Mouse (Mus musculus) midbrain, embryonic 15.5 days (tissue): ENCODE data around the gene Rai1. TPM values are rescaled to one million over a fixed set of nuclear protein-coding genes. Genes with fewer than 3 reads are reported as not detected.

Experiments used
- ATAC-seq: fragments of 200-750 bp; cut with Nextera tagmentation; replicated peaks from 2 replicates; pipeline ENCODE4 v1.8.0; 2017; ENCODE audit warnings: moderate TSS enrichment
- H3K27ac ChIP-seq: fragments of 300-500 bp; sonication (generic); 2 replicates; pipeline ENCODE4 v1.5.1; 2015; ENCODE audit warnings: mild to moderate bottlenecking, inconsistent platforms
- H3K27me3 ChIP-seq: fragments of 300-500 bp; sonication (generic); replicated peaks from 2 replicates; pipeline ENCODE4 v1.6.1; 2015; ENCODE audit warnings: inconsistent platforms
- H3K36me3 ChIP-seq: fragments of 300-500 bp; sonication (generic); replicated peaks from 2 replicates; pipeline ENCODE4 v1.6.1; 2015; ENCODE audit warnings: inconsistent platforms
- H3K4me1 ChIP-seq: fragments of 300-500 bp; sonication (generic); 2 replicates; pipeline ENCODE4 v1.6.1; 2015; ENCODE audit warnings: inconsistent platforms
- H3K4me2 ChIP-seq: fragments of 300-500 bp; sonication (generic); 2 replicates; pipeline ENCODE4 v1.6.1; 2015; ENCODE audit warnings: inconsistent platforms, mild to moderate bottlenecking, moderate library complexity
- H3K4me3 ChIP-seq: fragments of 300-500 bp; sonication (generic); 2 replicates; pipeline ENCODE4 v1.5.1; 2015; ENCODE audit warnings: mild to moderate bottlenecking, inconsistent platforms
- H3K9ac ChIP-seq: fragments of 300-500 bp; sonication (generic); 2 replicates; pipeline ENCODE4 v1.6.1; 2015; ENCODE audit warnings: mild to moderate bottlenecking, inconsistent platforms
- H3K9me3 ChIP-seq: fragments of 300-500 bp; sonication (generic); 2 replicates; pipeline ENCODE4 v1.6.1; 2016; ENCODE audit warnings: inconsistent platforms
- WGBS: fragments of 180-500 bp; shearing (Covaris S2); methylation state at CpG from one replicate; pipeline ENCODE4 v1.1.7; 2015; ENCODE audit warnings: mixed read lengths; 5-methylcytosine and 5-hydroxymethylcytosine counted together
- polyA plus RNA-seq: library from polyadenylated mRNA; unstranded; fragments of >200 nt; fragmentation: Nextera tagmentation; extraction: Ambion mirVana; gene quantifications from 2 replicates; pipeline ENCODE4 v1.2.1, GENCODE M21; 2015

The Rai1 gene
- polyA plus RNA-seq, 1 experiment from 2014 or later: 34.7 TPM

GRCm38 (mm10) chr11:60178005-60178404, 73.2 kb downstream of the Rai1 start:
- Histone ChIP-seq H3K9me3 (no peaks in the 10 kb centered on the region), H3K27ac (peak overlapping the region; percentile 95), H3K27me3 (no peaks in the 10 kb centered on the region), H3K9ac (peak overlapping the region; percentile 78), H3K36me3 (no peaks in the 10 kb centered on the region), H3K4me1 (peaks cover 71% of the 10 kb centered on the region), H3K4me3 (peak overlapping the region; percentile 67), H3K4me2 (peak overlapping the region; percentile 70)
- 45% methylated on average over 6 of the region's 6 CpGs for WGBS
- ATAC-seq: no peak

DNA sequence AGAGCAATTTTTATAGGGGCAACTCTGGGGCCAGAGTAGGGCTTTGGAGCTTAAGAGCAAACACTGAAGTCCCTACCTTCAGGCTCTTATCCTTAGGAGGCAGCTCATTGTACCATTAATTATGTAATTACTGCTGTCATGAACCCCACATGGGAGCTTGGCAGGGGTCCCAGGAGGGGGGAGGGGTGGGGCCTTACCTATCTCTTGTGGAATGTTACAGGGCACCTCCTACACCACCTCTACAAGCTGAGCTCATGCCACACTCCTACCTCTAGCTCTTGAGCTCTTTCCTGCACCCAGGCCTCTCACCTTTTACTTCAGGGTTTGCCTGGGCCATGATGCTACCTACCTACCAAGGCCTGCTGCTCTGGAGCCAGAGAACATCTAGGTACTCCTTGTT, 73.7 kb downstream of the Rai1 start:
- peak overlapping the region; percentile 95; the same call in 1 of the 2 replicates for H3K27ac ChIP-seq
- H3K9me3 ChIP-seq: no peaks in the 10 kb centered on the region
- H3K36me3 ChIP-seq: no peaks in the 10 kb centered on the region
- H3K27me3 ChIP-seq: no peaks in the 10 kb centered on the region
- H3K4me1 ChIP-seq: peaks cover 75% of the 10 kb centered on the region
- H3K9ac ChIP-seq: 0 out of 2 replicates have a peak overlapping the region, but pooled peaks have one; percentile 78
- H3K4me2 ChIP-seq: 0 out of 2 replicates have a peak overlapping the region, but pooled peaks have one; percentile 70
- no peak overlapping the region for H3K4me3 ChIP-seq
- ATAC-seq: no peak

GRCm38 (mm10) chr11:60182116-60182670, 77.4 kb downstream of the Rai1 start:
- Histone ChIP-seq H3K27me3 (no peaks in the 10 kb centered on the region), H3K9me3 (no peaks in the 10 kb centered on the region), H3K4me2 (0 out of 2 replicates have a peak overlapping the region, but pooled peaks have one; percentile 5), H3K27ac (peak overlapping the region; percentile 82), H3K4me1 (peaks cover 85% of the 10 kb centered on the region), H3K9ac (peak overlapping the region; percentile 15; the same call in 1 of the 2 replicates), H3K4me3 (no peak overlapping the region), H3K36me3 (no peaks in the 10 kb centered on the region; the same call in 1 of the 2 replicates)
- WGBS: 71% methylated on average over 12 of the region's 12 CpGs
- ATAC-seq: no peak

- Histone ChIP-seq H3K27me3 (no peaks in the 10 kb centered on the region), H3K4me3 (no peak overlapping the region), H3K4me2 (0 out of 2 replicates have a peak overlapping the region, but pooled peaks have one; percentile 5), H3K9me3 (no peaks in the 10 kb centered on the region), H3K36me3 (peaks cover 3% of the 10 kb centered on the region; the same call in 1 of the 2 replicates), H3K4me1 (peaks cover 79% of the 10 kb centered on the region), H3K9ac (peak overlapping the region; percentile 15; the same call in 1 of the 2 replicates), H3K27ac (peak overlapping the region; percentile 82)
- ATAC-seq: peak; percentile 8; the same call in 1 of the 2 replicates
- 31% methylated on average over 2 of the region's 2 CpGs for WGBS
These were observed 77.9 kb downstream of the Rai1 start for GRCm38 (mm10) chr11:60182741-60183140.

GRCm38 (mm10) chr11:60184346-60185325, 79.8 kb downstream of the Rai1 start:
- no peaks in the 10 kb centered on the region for H3K9me3 ChIP-seq
- no peak overlapping the region for H3K4me3 ChIP-seq
- peaks cover 64% of the 10 kb centered on the region for H3K4me1 ChIP-seq
- no peaks in the 10 kb centered on the region for H3K27me3 ChIP-seq
- peak overlapping the region; percentile 82 for H3K27ac ChIP-seq
- H3K4me2 ChIP-seq: peak overlapping the region; percentile 18
- H3K36me3 ChIP-seq: peaks cover 10% of the 10 kb centered on the region; the same call in 1 of the 2 replicates
- WGBS: 20% methylated on average over 22 of the region's 22 CpGs
- peak overlapping the region; percentile 18; the same call in 1 of the 2 replicates for H3K9ac ChIP-seq
- ATAC-seq: peak; percentile 18

DNA sequence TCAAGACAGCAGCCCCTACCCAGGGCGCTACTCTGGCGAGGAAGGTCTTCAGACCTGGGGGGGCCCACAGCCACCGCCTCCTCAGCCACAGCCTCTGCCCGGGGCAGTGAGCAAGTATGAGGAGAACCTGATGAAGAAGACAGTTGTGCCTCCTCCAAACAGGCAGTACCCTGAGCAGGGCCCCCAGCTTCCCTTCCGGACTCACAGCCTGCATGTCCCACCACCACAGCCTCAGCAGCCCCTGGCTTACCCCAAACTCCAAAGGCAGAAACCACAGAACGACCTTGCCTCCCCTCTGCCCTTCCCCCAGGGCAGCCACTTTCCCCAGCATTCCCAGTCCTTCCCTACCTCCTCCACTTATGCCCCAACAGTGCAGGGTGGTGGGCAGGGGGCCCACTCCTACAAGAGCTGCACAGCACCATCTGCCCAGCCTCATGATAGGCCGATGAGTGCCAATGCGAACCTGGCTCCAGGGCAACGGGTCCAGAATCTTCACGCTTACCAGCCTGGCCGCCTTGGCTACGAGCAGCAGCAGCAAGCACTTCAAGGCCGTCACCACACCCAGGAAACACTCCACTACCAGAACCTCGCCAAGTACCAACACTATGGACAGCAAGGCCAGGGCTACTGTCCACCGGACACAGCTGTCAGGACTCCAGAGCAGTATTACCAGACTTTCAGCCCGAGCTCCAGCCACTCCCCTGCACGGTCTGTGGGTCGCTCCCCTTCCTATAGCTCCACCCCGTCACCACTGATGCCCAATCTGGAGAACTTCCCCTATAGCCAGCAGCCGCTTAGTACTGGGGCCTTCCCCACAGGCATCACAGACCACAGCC, 80.8 kb downstream of the Rai1 start:
- ATAC-seq: no peak
- Histone ChIP-seq H3K4me1 (peaks cover 60% of the 10 kb centered on the region), H3K27me3 (no peaks in the 10 kb centered on the region), H3K9ac (no peak overlapping the region), H3K4me3 (no peak overlapping the region), H3K4me2 (no peak overlapping the region), H3K36me3 (peaks cover 14% of the 10 kb centered on the region; the same call in 1 of the 2 replicates), H3K9me3 (no peaks in the 10 kb centered on the region), H3K27ac (peak overlapping the region; percentile 82)
- WGBS: 75% methylated on average over 20 of the region's 20 CpGs

DNA sequence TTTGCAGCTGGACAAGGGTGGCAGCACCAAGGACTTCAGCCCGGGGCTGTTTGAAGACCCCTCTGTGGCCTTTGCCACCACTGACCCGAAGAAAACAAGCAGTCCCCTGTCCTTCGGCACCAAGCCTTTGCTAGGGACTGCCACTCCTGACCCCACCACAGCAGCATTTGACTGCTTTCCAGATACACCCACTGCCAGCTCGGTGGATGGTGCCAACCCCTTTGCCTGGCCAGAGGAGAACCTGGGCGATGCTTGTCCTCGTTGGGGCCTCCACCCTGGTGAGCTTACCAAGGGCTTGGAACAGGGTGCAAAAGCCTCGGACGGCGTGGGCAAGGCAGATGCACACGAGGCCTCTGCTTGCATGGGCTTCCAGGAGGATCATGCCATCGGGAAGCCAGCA, 82.3 kb downstream of the Rai1 start:
- H3K4me3 ChIP-seq: no peak overlapping the region
- no peak overlapping the region for H3K27ac ChIP-seq
- no peaks in the 10 kb centered on the region for H3K9me3 ChIP-seq
- H3K27me3 ChIP-seq: no peaks in the 10 kb centered on the region
- no peak overlapping the region for H3K9ac ChIP-seq
- 89% methylated on average over 11 of the region's 11 CpGs for WGBS
- ATAC-seq: no peak
- H3K4me1 ChIP-seq: peaks cover 46% of the 10 kb centered on the region
- peaks cover 15% of the 10 kb centered on the region; the same call in 1 of the 2 replicates for H3K36me3 ChIP-seq
- H3K4me2 ChIP-seq: no peak overlapping the region

GRCm38 (mm10) chr11:60188275-60188853, 83.6 kb downstream of the Rai1 start:
- 88% methylated on average over 25 of the region's 25 CpGs for WGBS
- Histone ChIP-seq H3K27me3 (no peaks in the 10 kb centered on the region), H3K4me1 (peaks cover 33% of the 10 kb centered on the region), H3K4me3 (no peak overlapping the region), H3K36me3 (peaks cover 18% of the 10 kb centered on the region; the same call in 1 of the 2 replicates), H3K9me3 (no peaks in the 10 kb centered on the region), H3K9ac (no peak overlapping the region), H3K27ac (no peak overlapping the region), H3K4me2 (no peak overlapping the region)
- ATAC-seq: no peak

DNA sequence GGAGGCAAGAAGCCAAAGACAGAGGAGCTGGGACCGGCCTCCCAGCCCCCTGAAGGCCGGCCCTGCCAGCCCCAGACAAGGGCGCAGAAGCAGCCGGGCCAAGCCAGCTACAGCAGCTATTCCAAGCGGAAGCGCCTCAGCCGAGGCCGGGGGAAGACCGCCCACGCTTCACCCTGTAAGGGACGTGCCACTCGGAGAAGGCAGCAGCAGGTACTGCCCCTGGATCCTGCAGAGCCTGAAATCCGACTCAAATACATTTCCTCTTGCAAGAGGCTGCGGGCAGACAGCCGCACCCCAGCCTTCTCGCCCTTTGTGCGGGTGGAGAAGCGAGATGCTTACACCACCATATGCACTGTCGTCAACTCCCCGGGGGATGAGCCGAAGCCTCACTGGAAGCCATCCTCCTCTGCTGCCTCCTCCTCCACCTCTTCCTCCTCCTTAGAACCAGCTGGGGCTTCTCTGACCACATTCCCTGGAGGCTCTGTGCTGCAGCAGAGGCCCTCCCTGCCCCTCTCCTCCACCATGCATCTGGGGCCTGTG, 84.8 kb downstream of the Rai1 start:
- Histone ChIP-seq H3K9me3 (no peaks in the 10 kb centered on the region), H3K27me3 (no peaks in the 10 kb centered on the region), H3K4me1 (peaks cover 21% of the 10 kb centered on the region), H3K4me2 (no peak overlapping the region), H3K4me3 (no peak overlapping the region), H3K9ac (no peak overlapping the region), H3K27ac (0 out of 2 replicates have a peak overlapping the region, but pooled peaks have one; percentile 6), H3K36me3 (peaks cover 23% of the 10 kb centered on the region; the same call in 1 of the 2 replicates)
- WGBS: 84% methylated on average over 21 of the region's 21 CpGs
- ATAC-seq: no peak

- Histone ChIP-seq H3K9me3 (no peaks in the 10 kb centered on the region), H3K27me3 (no peaks in the 10 kb centered on the region), H3K4me1 (peaks cover 15% of the 10 kb centered on the region), H3K4me2 (no peak overlapping the region), H3K36me3 (peaks cover 28% of the 10 kb centered on the region), H3K27ac (0 out of 2 replicates have a peak overlapping the region, but pooled peaks have one; percentile 6), H3K4me3 (no peak overlapping the region), H3K9ac (no peak overlapping the region)
- WGBS: 90% methylated on average over 17 of the region's 17 CpGs
- ATAC-seq: no peak
These were observed 85.3 kb downstream of the Rai1 start for GRCm38 (mm10) chr11:60190055-60190641.

GRCm38 (mm10) chr11:60192534-60192933, 87.7 kb downstream of the Rai1 start:
- no peak overlapping the region for H3K4me2 ChIP-seq
- H3K4me3 ChIP-seq: no peak overlapping the region
- H3K9me3 ChIP-seq: no peaks in the 10 kb centered on the region
- no peaks in the 10 kb centered on the region for H3K27me3 ChIP-seq
- no peaks in the 10 kb centered on the region for H3K4me1 ChIP-seq
- H3K36me3 ChIP-seq: peaks cover 33% of the 10 kb centered on the region
- 81% methylated on average over 6 of the region's 6 CpGs for WGBS
- 0 out of 2 replicates have a peak overlapping the region, but pooled peaks have one; percentile 3 for H3K27ac ChIP-seq
- ATAC-seq: no peak
- no peak overlapping the region for H3K9ac ChIP-seq
